Mouse (Mus musculus) limb, embryonic 11.5 days (tissue): ENCODE results near the gene Diras2. TPM values are rescaled to one million over a fixed set of nuclear protein-coding genes. Genes with fewer than 3 reads are reported as not detected.

ENCODE experiments used
- ATAC-seq: fragments of 200-750 bp; cut with Nextera tagmentation; 2 replicates; pipeline ENCODE4 v1.8.0; 2017; ENCODE audit warnings: low read depth; ENCODE audit not compliant: insufficient number of reproducible peaks, low FRiP score, low TSS enrichment
- DNase-seq: peaks from one replicate; pipeline ENCODE4 v3.0.0-alpha.2; 2015; ENCODE audit warnings: low spot score
- H3K27ac ChIP-seq: fragments of 300-500 bp; sonication (generic); replicated peaks from 2 replicates; pipeline ENCODE4 v1.5.1; 2014; ENCODE audit warnings: low read depth, mild to moderate bottlenecking, low read length
- H3K27me3 ChIP-seq: fragments of 300-500 bp; sonication (generic); 2 replicates; pipeline ENCODE4 v1.6.1; 2014; ENCODE audit warnings: mild to moderate bottlenecking, low read length, mixed read lengths; ENCODE audit not compliant: control insufficient read depth, insufficient read depth
- H3K36me3 ChIP-seq: fragments of 300-500 bp; sonication (generic); 2 replicates; pipeline ENCODE4 v1.6.1; 2014; ENCODE audit warnings: mild to moderate bottlenecking, low read length, moderate library complexity, mixed read lengths; ENCODE audit not compliant: control insufficient read depth, insufficient read depth
- H3K4me1 ChIP-seq: fragments of 300-500 bp; sonication (generic); 2 replicates; pipeline ENCODE4 v1.6.1; 2014; ENCODE audit warnings: low read length, mixed read lengths; ENCODE audit not compliant: control insufficient read depth, insufficient read depth
- H3K4me2 ChIP-seq: fragments of 300-500 bp; sonication (generic); 2 replicates; pipeline ENCODE4 v1.6.1; 2014; ENCODE audit warnings: low read depth, mild to moderate bottlenecking, moderate library complexity; ENCODE audit not compliant: severe bottlenecking
- H3K4me3 ChIP-seq: fragments of 300-500 bp; sonication (generic); 2 replicates; pipeline ENCODE4 v1.5.1; 2014; ENCODE audit warnings: low read depth, low read length
- H3K9ac ChIP-seq: fragments of 300-500 bp; sonication (generic); 2 replicates; pipeline ENCODE4 v1.6.1; 2014; ENCODE audit warnings: mild to moderate bottlenecking, low read length
- H3K9me3 ChIP-seq: fragments of 300-500 bp; sonication (generic); 2 replicates; pipeline ENCODE4 v1.6.1; 2016; ENCODE audit warnings: low read length; ENCODE audit not compliant: control insufficient read depth
- WGBS: fragments of 180-500 bp; shearing (Covaris S2); extraction: QIAGEN DNeasy Blood & Tissue Kit; methylation state at CpG from one replicate; pipeline ENCODE4 v1.1.7; 2014; 5-methylcytosine and 5-hydroxymethylcytosine counted together
- polyA plus RNA-seq: library from polyadenylated mRNA; unstranded; fragments of >200 nt; fragmentation: Nextera tagmentation; extraction: Ambion mirVana; gene quantifications from 2 replicates; pipeline ENCODE4 v1.2.1, GENCODE M21; 2014

The Diras2 gene
- polyA plus RNA-seq, 1 experiment from 2014 or later, result 0.03 TPM

- DNase-seq, result no peak
- H3K27me3 ChIP-seq, result no peaks in the 10 kb centered on the region
- H3K4me3 ChIP-seq, result no peak overlapping the region
- H3K4me1 ChIP-seq, result no peaks in the 10 kb centered on the region
- WGBS, result 63% methylated on average over 8 of the region's 8 CpGs
- H3K9ac ChIP-seq, result no peak overlapping the region
- no peaks in the 10 kb centered on the region for H3K9me3 ChIP-seq
- no peak overlapping the region for H3K27ac ChIP-seq
- no peak for ATAC-seq
- no peaks in the 10 kb centered on the region for H3K36me3 ChIP-seq
- H3K4me2 ChIP-seq, result no peak overlapping the region
These were observed 11.0 kb upstream of the Diras2 start for GRCm38 (mm10) chr13:52542036-52542526.

DNA sequence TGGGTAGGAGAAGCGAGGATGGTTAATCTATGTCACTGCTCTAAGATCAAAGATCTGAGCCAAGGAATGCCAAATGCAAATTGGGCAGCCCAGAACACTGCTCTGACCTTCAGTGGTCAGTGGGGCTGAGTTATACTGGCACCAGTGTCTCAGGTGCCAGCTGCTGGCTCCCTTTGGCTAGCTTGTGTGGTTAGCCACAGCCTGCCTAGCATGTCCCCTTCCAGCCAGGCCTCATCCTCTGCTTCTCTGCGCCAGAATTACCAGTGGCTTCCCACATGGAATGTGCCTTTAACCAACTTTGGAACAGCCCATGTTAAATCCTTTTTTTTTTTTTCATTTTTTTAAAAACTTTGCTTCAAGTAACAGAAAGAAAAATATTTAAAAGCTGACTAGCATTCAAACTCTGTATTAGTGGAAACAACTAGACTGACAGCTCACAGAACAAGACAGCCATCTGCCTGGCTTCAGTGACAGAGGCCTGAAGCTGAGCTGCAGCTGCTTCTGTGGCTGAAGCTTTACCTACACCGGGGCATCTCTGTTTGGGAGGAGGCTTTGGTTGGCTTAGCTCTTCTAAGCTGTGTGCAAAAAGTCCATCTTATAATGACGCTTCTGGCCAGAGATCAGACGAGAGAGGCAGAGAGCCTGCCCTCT is 10.4 kb upstream of the Diras2 start:
- Histone ChIP-seq H3K4me1 (no peaks in the 10 kb centered on the region), H3K36me3 (no peaks in the 10 kb centered on the region), H3K9me3 (no peaks in the 10 kb centered on the region), H3K4me2 (no peak overlapping the region), H3K4me3 (no peak overlapping the region), H3K27ac (no peak overlapping the region), H3K27me3 (no peaks in the 10 kb centered on the region), H3K9ac (no peak overlapping the region)
- ATAC-seq (no peak), DNase-seq (no peak)
- WGBS, result 73% methylated on average over 5 of the region's 5 CpGs

GRCm38 (mm10) chr13:52539461-52539860 is 8.4 kb upstream of the Diras2 start:
- no peak overlapping the region for H3K4me3 ChIP-seq
- no peaks in the 10 kb centered on the region for H3K27me3 ChIP-seq
- no peaks in the 10 kb centered on the region for H3K36me3 ChIP-seq
- no peak overlapping the region for H3K9ac ChIP-seq
- ATAC-seq, result no peak
- no peaks in the 10 kb centered on the region for H3K4me1 ChIP-seq
- 86% methylated on average over 6 of the region's 6 CpGs for WGBS
- no peaks in the 10 kb centered on the region for H3K9me3 ChIP-seq
- H3K27ac ChIP-seq, result no peak overlapping the region
- H3K4me2 ChIP-seq, result no peak overlapping the region
- no peak for DNase-seq

GRCm38 (mm10) chr13:52538588-52539116 is 7.6 kb upstream of the Diras2 start:
- no peaks in the 10 kb centered on the region for H3K4me1 ChIP-seq
- no peaks in the 10 kb centered on the region for H3K36me3 ChIP-seq
- DNase-seq (no peak), ATAC-seq (no peak)
- no peaks in the 10 kb centered on the region for H3K9me3 ChIP-seq
- 91% methylated on average over 9 of the region's 9 CpGs for WGBS
- H3K4me2 ChIP-seq, result no peak overlapping the region
- H3K27ac ChIP-seq, result no peak overlapping the region
- H3K27me3 ChIP-seq, result no peaks in the 10 kb centered on the region
- no peak overlapping the region for H3K9ac ChIP-seq
- no peak overlapping the region for H3K4me3 ChIP-seq

DNA sequence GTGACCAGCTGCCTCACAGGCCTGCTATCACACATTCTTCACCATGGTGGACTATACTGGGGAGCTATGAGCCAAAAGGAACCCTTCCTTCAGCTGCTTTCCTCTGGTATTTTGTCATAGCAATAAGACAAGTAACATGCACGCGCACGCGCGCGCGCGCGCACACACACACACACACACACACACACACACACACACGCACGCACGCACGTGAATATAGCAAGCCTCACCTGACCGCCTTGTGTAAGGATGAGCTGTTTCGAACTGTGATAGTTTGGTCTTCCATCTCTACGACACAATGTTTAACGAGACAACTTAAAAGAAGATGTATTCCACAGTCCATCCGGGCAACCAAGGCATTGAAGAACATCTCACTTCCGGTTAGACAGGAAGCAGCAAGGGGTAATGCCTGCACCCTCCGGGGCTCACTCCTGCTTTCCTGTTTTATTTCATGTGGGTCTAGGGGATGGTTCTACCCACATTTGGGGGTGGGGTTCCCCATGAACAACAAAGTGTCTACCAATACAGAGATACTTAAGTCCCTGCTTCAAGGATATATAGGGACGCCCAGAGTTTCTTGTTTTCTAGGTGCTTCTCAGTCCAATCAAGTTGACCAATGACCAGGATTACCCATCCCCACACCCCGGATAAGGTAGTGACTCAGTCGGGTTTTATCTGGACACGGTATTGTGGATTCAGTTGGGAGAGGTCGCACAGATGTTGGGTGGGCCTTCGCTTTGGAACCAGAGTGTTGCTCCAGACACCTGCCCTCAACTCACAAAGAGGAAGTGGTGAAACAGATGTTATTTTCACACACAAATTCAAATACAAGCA is 6.9 kb upstream of the Diras2 start:
- H3K4me2 ChIP-seq, result no peak overlapping the region
- DNase-seq, result no peak
- H3K4me3 ChIP-seq, result no peak overlapping the region
- no peaks in the 10 kb centered on the region for H3K36me3 ChIP-seq
- no peak for ATAC-seq
- no peak overlapping the region for H3K9ac ChIP-seq
- no peaks in the 10 kb centered on the region for H3K4me1 ChIP-seq
- 95% methylated on average over 26 of the region's 26 CpGs for WGBS
- H3K27ac ChIP-seq, result no peak overlapping the region
- no peaks in the 10 kb centered on the region for H3K27me3 ChIP-seq
- no peaks in the 10 kb centered on the region for H3K9me3 ChIP-seq

GRCm38 (mm10) chr13:52535542-52535941 is 4.5 kb upstream of the Diras2 start:
- H3K9me3 ChIP-seq, result no peaks in the 10 kb centered on the region
- ATAC-seq (no peak), DNase-seq (peak; percentile 86)
- WGBS, result 6% methylated on average over 4 of the region's 4 CpGs
- no peaks in the 10 kb centered on the region for H3K36me3 ChIP-seq
- no peak overlapping the region for H3K27ac ChIP-seq
- no peaks in the 10 kb centered on the region for H3K4me1 ChIP-seq
- H3K9ac ChIP-seq, result no peak overlapping the region
- no peak overlapping the region for H3K4me3 ChIP-seq
- peaks cover 3% of the 10 kb centered on the region; the same call in 1 of the 2 replicates for H3K27me3 ChIP-seq
- H3K4me2 ChIP-seq, result no peak overlapping the region

- no peak overlapping the region for H3K9ac ChIP-seq
- H3K27ac ChIP-seq, result no peak overlapping the region
- no peaks in the 10 kb centered on the region for H3K9me3 ChIP-seq
- H3K4me2 ChIP-seq, result no peak overlapping the region
- H3K27me3 ChIP-seq, result peaks cover 16% of the 10 kb centered on the region; the same call in 1 of the 2 replicates
- no peaks in the 10 kb centered on the region for H3K36me3 ChIP-seq
- 75% methylated on average over 5 of the region's 5 CpGs for WGBS
- H3K4me3 ChIP-seq, result no peak overlapping the region
- no peaks in the 10 kb centered on the region for H3K4me1 ChIP-seq
- ATAC-seq, result no peak
- no peak for DNase-seq
These were observed 2.6 kb upstream of the Diras2 start for GRCm38 (mm10) chr13:52533644-52534043.
